Mouse (Mus musculus) ES-E14 (cell line): ENCODE results near the gene Nodal.

Experiments
- CHD2 ChIP-seq: IDR thresholded peaks from 2 replicates; pipeline ENCODE4 v1.6.1; 2014; ENCODE audit warnings: mild to moderate bottlenecking, low read depth, low read length, inconsistent platforms
- MAFK ChIP-seq: IDR thresholded peaks from 2 replicates; pipeline ENCODE4 v1.6.1; 2014; ENCODE audit warnings: mild to moderate bottlenecking, low read depth, low read length, inconsistent platforms; ENCODE audit not compliant: insufficient read depth
- ZC3H11A ChIP-seq: IDR thresholded peaks from 2 replicates; pipeline ENCODE4 v1.6.1; 2012; ENCODE audit warnings: low read depth, mild to moderate bottlenecking, inconsistent platforms, low read length, borderline replicate concordance
- ZNF384 ChIP-seq: IDR thresholded peaks from 2 replicates; pipeline ENCODE4 v1.6.1; 2012; ENCODE audit warnings: low read depth, low read length, inconsistent platforms

DNA sequence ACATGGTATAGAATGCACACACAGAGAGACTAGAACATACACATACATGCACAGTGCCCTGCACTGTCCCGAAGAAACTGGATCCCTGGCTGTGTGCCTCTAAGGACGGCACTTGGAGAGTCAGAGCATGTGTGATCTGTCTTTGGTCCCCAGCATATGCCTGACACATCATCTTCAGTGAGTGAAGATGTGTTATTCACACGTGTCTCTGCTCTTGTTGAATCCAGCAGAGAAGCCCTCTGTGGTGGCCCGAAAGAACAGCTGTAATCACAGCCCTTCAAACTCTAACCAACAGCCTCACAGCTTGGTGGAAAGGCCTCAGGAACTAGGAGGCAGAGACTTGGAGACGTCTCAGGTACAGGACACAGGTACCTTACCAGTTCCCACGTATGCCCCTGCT is 32.6 kb upstream of the Nodal start:
- TF ChIP-seq ZNF384: no peak
- no peak for TF ChIP-seq MAFK
- TF ChIP-seq CHD2: no peak
- TF ChIP-seq ZC3H11A: no peak
